Mouse (Mus musculus) myocyte (in vitro differentiated cells): ENCODE measurements at regions not wholly inside any gene's neighbourhood (a gene's known extent, or its start where the extent isn't known, plus 50 kb on each side); places are given as distances from the start of the nearest gene placed in this dataset.

Experiments used
- H3K27me3 ChIP-seq: one replicate; pipeline ENCODE4 v1.6.1; 2011; ENCODE audit not compliant: control insufficient read depth, insufficient read depth, insufficient read length
- H3K36me3 ChIP-seq: one replicate; pipeline ENCODE4 v1.6.1; 2011; ENCODE audit not compliant: control insufficient read depth, insufficient read depth
- H3K4me2 ChIP-seq: one replicate; pipeline ENCODE4 v1.6.1; 2011; ENCODE audit warnings: low read depth, control low read depth
- H3K4me3 ChIP-seq: one replicate; pipeline ENCODE4 v1.5.1; 2011; ENCODE audit warnings: mild to moderate bottlenecking, control low read depth, moderate library complexity
- H3K79me2 ChIP-seq: one replicate; pipeline ENCODE4 v1.6.1; 2011; ENCODE audit not compliant: control insufficient read depth, insufficient read depth
- H3ac ChIP-seq: one replicate; pipeline ENCODE4 v1.6.1; 2011; ENCODE audit not compliant: control insufficient read depth, insufficient read length
- CEBPB ChIP-seq: IDR thresholded peaks from 2 replicates; pipeline ENCODE4 v1.6.1; 2011; ENCODE audit warnings: mild to moderate bottlenecking, moderate library complexity; ENCODE audit not compliant: poor library complexity, insufficient read depth, severe bottlenecking
- E2F4 ChIP-seq: IDR thresholded peaks from one replicate; pipeline ENCODE4 v1.6.1; 2011; ENCODE audit warnings: mild to moderate bottlenecking, control low read depth, moderate library complexity; ENCODE audit not compliant: insufficient read depth
- MAX ChIP-seq: IDR thresholded peaks from one replicate; pipeline ENCODE4 v1.6.1; 2011; ENCODE audit warnings: low read depth, mild to moderate bottlenecking, control low read depth
- MYOD1 ChIP-seq, 3 experiments: IDR thresholded peaks; one replicate each; pipeline ENCODE4 v1.6.1; 2011; ENCODE audit warnings: control low read depth in 2 of 3, low read depth in 2 of 3, mild to moderate bottlenecking in 2 of 3, moderate library complexity in 1 of 3; ENCODE audit not compliant: insufficient read length in 2 of 3, control insufficient read depth in 1 of 3
- MYOG ChIP-seq, 3 experiments: IDR thresholded peaks; one replicate each; pipeline ENCODE4 v1.6.1; 2011; ENCODE audit warnings: control low read depth in 2 of 3, low read depth in 2 of 3, mild to moderate bottlenecking in 2 of 3; ENCODE audit not compliant: insufficient read length in 2 of 3, control insufficient read depth in 1 of 3, insufficient read depth in 1 of 3
- POLR2A ChIP-seq: IDR thresholded peaks from one replicate; pipeline ENCODE4 v1.6.1; 2011; ENCODE audit warnings: low read depth, mild to moderate bottlenecking, control low read depth, moderate library complexity; ENCODE audit not compliant: insufficient read length
- POLR2AphosphoS2 ChIP-seq: IDR thresholded peaks from one replicate; pipeline ENCODE4 v1.6.1; 2011; ENCODE audit warnings: low read depth, control low read depth; ENCODE audit not compliant: insufficient read length
- REST ChIP-seq: IDR thresholded peaks from one replicate; pipeline ENCODE4 v1.6.1; 2011; ENCODE audit warnings: mild to moderate bottlenecking, control low read depth, moderate library complexity; ENCODE audit not compliant: insufficient read depth, insufficient read length
- SRF ChIP-seq: IDR thresholded peaks from one replicate; pipeline ENCODE4 v1.6.1; 2011; ENCODE audit warnings: low read depth; ENCODE audit not compliant: control insufficient read depth, insufficient read length
- TCF12 ChIP-seq: IDR thresholded peaks from one replicate; pipeline ENCODE4 v1.6.1; 2011; ENCODE audit warnings: mild to moderate bottlenecking, control low read depth; ENCODE audit not compliant: poor library complexity, insufficient read depth, severe bottlenecking
- TCF3 ChIP-seq: IDR thresholded peaks from one replicate; pipeline ENCODE4 v1.6.1; 2011; ENCODE audit warnings: low read depth, control low read depth; ENCODE audit not compliant: insufficient read length
- USF1 ChIP-seq: IDR thresholded peaks from one replicate; pipeline ENCODE4 v1.6.1; 2011; ENCODE audit warnings: low read depth, mild to moderate bottlenecking, control low read depth, moderate library complexity

DNA sequence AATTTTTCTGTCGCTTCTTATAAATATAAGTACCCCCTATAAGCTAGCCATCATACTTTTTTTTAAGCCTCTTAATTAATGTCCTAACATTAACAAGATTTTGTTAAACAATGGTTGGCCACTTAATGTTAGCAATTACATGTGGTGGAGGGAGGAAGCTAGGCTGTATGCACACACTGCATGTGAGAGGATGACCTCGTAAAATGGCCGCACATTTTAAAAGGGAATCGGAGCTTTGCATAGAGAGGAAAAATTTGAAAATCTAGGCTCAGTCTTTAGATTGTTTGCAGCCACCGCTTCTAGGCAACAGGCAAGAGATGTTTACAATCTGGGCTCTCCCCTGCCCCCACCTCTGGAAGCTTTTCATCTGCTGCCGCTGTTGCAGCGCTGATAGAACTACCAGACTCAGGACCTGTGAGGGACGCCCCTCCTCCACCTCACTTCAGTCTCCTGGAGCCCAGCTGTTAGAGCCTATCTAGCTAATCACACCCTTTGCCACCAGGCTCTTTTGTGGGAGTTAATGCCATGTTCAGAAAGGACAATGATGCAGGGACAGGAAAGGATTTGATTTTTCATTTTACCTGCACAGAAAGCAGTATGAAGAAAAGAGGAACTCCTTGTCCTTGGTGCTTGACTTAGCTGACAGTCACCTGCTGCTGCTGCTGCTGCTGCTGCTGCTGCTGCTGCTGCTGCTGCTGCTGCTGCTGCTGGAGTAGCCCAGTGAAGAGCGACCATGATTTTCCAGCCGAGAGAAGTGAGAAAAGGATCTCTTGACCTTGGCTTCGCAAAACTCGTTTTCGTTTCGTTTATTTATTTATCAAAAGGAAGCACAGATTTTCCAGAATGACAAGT, 89.7 kb upstream of the Cxxc4 start:
- TF ChIP-seq USF1, result no peak
- TF ChIP-seq TCF12, result no peak
- TF ChIP-seq MAX, result no peak
- no peak for TF ChIP-seq TCF3
- no peak for TF ChIP-seq POLR2A
- no peak for TF ChIP-seq SRF
- no peak for TF ChIP-seq POLR2AphosphoS2
- TF ChIP-seq REST, result no peak
- TF ChIP-seq CEBPB, result no peak
- no peak for TF ChIP-seq MYOG (IDR thresholded peaks at IDR 0.05; ENCODE audit: control insufficient read depth in 1 of 3, insufficient read depth in 1 of 3, insufficient read length in 2 of 3, low read depth in 2 of 3)
- no peak for TF ChIP-seq MYOD1 (IDR thresholded peaks at IDR 0.05; ENCODE audit: control insufficient read depth in 1 of 3, insufficient read length in 2 of 3, low read depth in 2 of 3)
- TF ChIP-seq E2F4, result no peak
- H3K4me3 ChIP-seq, result no peak overlapping the region
- no peaks in the 10 kb centered on the region for H3K36me3 ChIP-seq
- H3K27me3 ChIP-seq, result no peaks in the 10 kb centered on the region
- H3K4me2 ChIP-seq, result no peak overlapping the region
- H3ac ChIP-seq, result no peak overlapping the region
- H3K79me2 ChIP-seq, result no peaks in the 10 kb centered on the region

DNA sequence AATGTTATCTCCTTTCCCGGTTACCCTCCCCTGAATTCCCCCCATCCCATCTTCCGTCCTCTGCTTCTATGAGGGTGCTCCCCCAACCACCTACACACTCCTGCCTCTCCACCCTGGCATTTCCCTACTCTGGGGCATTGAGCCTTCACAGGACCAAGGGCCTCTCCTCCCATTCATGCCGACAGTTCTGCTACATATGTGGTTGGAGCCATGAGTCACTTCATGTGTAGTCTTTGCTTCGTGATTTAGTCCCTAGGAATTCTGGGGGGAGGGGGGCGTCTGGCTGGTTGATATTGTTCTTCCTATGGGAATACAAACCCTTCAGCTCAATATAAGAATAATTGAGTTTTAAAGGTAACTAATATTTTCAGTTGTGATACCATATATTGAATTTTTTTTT, 74.0 kb upstream of the Cxxc4 start:
- no peak overlapping the region for H3K4me2 ChIP-seq
- no peak overlapping the region for H3K4me3 ChIP-seq
- no peaks in the 10 kb centered on the region for H3K27me3 ChIP-seq
- TF ChIP-seq TCF3, result no peak
- no peak for TF ChIP-seq SRF
- TF ChIP-seq MYOD1 (IDR thresholded peaks at IDR 0.05; ENCODE audit: control insufficient read depth in 1 of 3, insufficient read length in 2 of 3, low read depth in 2 of 3), result no peak
- TF ChIP-seq MAX, result no peak
- TF ChIP-seq POLR2AphosphoS2, result no peak
- no peak for TF ChIP-seq E2F4
- no peak for TF ChIP-seq CEBPB
- no peak for TF ChIP-seq POLR2A
- TF ChIP-seq TCF12, result no peak
- TF ChIP-seq MYOG (IDR thresholded peaks at IDR 0.05; ENCODE audit: control insufficient read depth in 1 of 3, insufficient read depth in 1 of 3, insufficient read length in 2 of 3, low read depth in 2 of 3), result no peak
- TF ChIP-seq REST, result no peak
- no peak for TF ChIP-seq USF1
- H3K36me3 ChIP-seq, result no peaks in the 10 kb centered on the region
- H3K79me2 ChIP-seq, result no peaks in the 10 kb centered on the region
- H3ac ChIP-seq, result no peak overlapping the region

DNA sequence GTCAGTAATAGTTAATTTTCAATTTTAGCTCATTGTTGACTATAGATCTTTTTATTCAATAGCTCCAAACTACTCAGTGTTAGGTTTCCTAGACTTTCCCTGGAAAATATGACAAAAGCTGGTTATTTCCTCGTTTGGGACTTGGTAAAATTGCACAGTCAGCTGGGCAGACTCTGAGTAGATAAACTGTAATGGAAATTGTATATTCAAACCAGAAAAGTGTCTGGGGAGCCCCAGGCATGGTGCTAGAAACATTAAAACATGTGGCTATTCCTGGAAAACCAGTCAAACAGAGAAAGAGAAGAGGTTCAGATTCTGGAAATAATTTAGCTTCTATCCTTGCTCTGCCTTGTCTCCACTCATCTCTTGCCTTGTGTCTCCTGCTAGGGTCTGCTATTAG, 66.4 kb upstream of the Cxxc4 start:
- Histone ChIP-seq H3K4me2 (no peak overlapping the region), H3K27me3 (no peaks in the 10 kb centered on the region), H3K79me2 (no peaks in the 10 kb centered on the region), H3K4me3 (no peak overlapping the region), H3ac (no peak overlapping the region), H3K36me3 (no peaks in the 10 kb centered on the region)
- no peak for TF ChIP-seq POLR2A
- TF ChIP-seq CEBPB, result no peak
- no peak for TF ChIP-seq E2F4

DNA sequence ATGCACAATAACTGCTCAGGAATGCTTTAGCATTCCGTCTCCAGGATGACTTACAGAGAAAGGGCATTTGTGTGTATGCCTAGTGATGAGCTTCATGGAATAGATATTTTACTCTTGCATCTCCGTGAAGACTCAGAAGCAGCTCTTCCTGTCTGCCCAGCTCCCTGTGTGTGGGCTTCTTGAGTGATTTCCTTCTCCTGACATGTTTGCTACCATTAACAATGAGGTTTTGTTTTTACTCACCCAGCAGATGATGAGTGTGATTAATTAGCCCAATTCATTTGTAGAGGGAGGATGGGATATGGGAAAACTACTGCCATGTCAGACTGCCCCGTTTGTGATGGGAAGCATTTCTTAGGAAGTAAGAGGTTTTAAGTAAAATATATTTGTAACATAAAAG, 63.9 kb upstream of the Cxxc4 start:
- no peak overlapping the region for H3K4me3 ChIP-seq
- no peaks in the 10 kb centered on the region for H3K79me2 ChIP-seq
- no peak overlapping the region for H3K4me2 ChIP-seq
- H3ac ChIP-seq, result no peak overlapping the region
- no peaks in the 10 kb centered on the region for H3K27me3 ChIP-seq
- no peak for TF ChIP-seq POLR2A
- no peak for TF ChIP-seq CEBPB
- no peak for TF ChIP-seq POLR2AphosphoS2
- TF ChIP-seq MAX, result no peak
- no peak for TF ChIP-seq USF1
- no peak for TF ChIP-seq SRF
- TF ChIP-seq E2F4, result no peak
- TF ChIP-seq TCF3, result no peak
- no peak for TF ChIP-seq MYOG (IDR thresholded peaks at IDR 0.05; ENCODE audit: control insufficient read depth in 1 of 3, insufficient read depth in 1 of 3, insufficient read length in 2 of 3, low read depth in 2 of 3)
- no peak for TF ChIP-seq TCF12
- TF ChIP-seq REST, result no peak
- TF ChIP-seq MYOD1 (IDR thresholded peaks at IDR 0.05; ENCODE audit: control insufficient read depth in 1 of 3, insufficient read length in 2 of 3, low read depth in 2 of 3), result no peak
- H3K36me3 ChIP-seq, result no peaks in the 10 kb centered on the region

DNA sequence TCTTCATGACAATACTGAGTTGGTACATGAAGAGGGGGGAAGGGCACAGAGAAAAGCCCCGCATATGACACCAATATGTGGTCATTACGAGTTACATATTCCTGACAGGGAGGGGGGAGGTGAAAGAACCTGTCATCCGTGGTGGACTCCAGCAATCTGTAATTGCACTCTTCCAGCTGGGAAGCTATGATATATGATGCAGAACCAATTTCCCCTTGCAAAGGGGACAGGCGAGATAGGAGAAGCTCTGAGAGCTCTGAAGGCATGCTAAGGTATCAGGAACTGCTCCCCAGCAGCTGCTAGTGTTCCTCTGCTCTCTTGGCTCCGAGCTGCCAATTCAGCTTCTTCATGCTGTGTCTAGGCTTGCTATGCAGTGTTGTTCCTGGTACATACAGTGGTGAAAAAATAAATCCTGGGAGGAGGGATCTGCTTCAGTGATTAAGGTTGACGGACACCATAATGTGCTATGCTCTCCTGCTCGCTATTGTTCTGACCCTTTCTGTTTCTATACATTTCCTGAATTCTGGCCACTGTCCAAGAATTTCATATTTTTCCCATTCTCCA, 57.7 kb upstream of the Cxxc4 start:
- TF ChIP-seq MAX, result no peak
- no peak for TF ChIP-seq MYOG (IDR thresholded peaks at IDR 0.05; ENCODE audit: control insufficient read depth in 1 of 3, insufficient read depth in 1 of 3, insufficient read length in 2 of 3, low read depth in 2 of 3)
- TF ChIP-seq CEBPB, result no peak
- no peak for TF ChIP-seq USF1
- TF ChIP-seq POLR2AphosphoS2, result no peak
- H3K4me3 ChIP-seq, result no peak overlapping the region
- H3ac ChIP-seq, result no peak overlapping the region
- H3K36me3 ChIP-seq, result no peaks in the 10 kb centered on the region
- no peak overlapping the region for H3K4me2 ChIP-seq
- H3K79me2 ChIP-seq, result no peaks in the 10 kb centered on the region
- H3K27me3 ChIP-seq, result no peaks in the 10 kb centered on the region
